Mouse (Mus musculus) CH12.LX (cell line): ENCODE results near the gene Psmd11. TPM values are rescaled to one million over a fixed set of nuclear protein-coding genes. Genes with fewer than 3 reads are reported as not detected.

Source experiments
- DNase-seq: peaks from one replicate; pipeline ENCODE4 v3.0.0-alpha.2; 2013; ENCODE audit errors: extremely low read depth
- H3K27ac ChIP-seq: 2 replicates; pipeline ENCODE4 v1.5.1; 2012; ENCODE audit warnings: low read depth, mild to moderate bottlenecking, control low read depth, moderate library complexity; ENCODE audit not compliant: insufficient read depth
- H3K27me3 ChIP-seq: replicated peaks from 2 replicates; pipeline ENCODE3; 2012; ENCODE audit warnings: inconsistent platforms
- H3K36me3 ChIP-seq, 2 experiments: replicated peaks in 1 of 2; 2 replicates each; pipeline versions ENCODE3 to v1.6.1; 2012; ENCODE audit warnings: inconsistent platforms in 1 of 2, low read length in 1 of 2, mild to moderate bottlenecking in 1 of 2, mixed read lengths in 1 of 2, moderate library complexity in 1 of 2; ENCODE audit not compliant: control insufficient read depth in 1 of 2, insufficient read depth in 1 of 2
- H3K4me1 ChIP-seq, 2 experiments: 2 replicates each; pipeline ENCODE4 v1.6.1; 2012; ENCODE audit warnings: inconsistent platforms in 1 of 2, moderate library complexity in 1 of 2; ENCODE audit not compliant: insufficient read depth in 2 of 2, control insufficient read depth in 1 of 2
- H3K4me2 ChIP-seq: 2 replicates; pipeline ENCODE4 v1.6.1; 2012; ENCODE audit warnings: low read depth, mild to moderate bottlenecking, control low read depth; ENCODE audit not compliant: poor library complexity, insufficient read depth, severe bottlenecking
- H3K4me3 ChIP-seq, 3 experiments: fragments of 150-350 bp in 1 of 3; sonication (generic) in 1 of 3; replicated peaks in 1 of 3; 2 replicates each; pipeline versions ENCODE3 to v1.5.1; 2011 to 2012; ENCODE audit warnings: low read depth in 2 of 3, low read length in 2 of 3, mild to moderate bottlenecking in 2 of 3, moderate library complexity in 2 of 3, control low read depth in 1 of 3, improper control_type of control experiment in 1 of 3, inconsistent platforms in 1 of 3, mixed read lengths in 1 of 3; ENCODE audit not compliant: poor library complexity in 1 of 3
- H3K79me2 ChIP-seq: replicated peaks from 2 replicates; pipeline ENCODE4 v1.6.1; 2012; ENCODE audit warnings: mild to moderate bottlenecking, moderate library complexity; ENCODE audit not compliant: control insufficient read depth, poor library complexity, insufficient read depth, severe bottlenecking; ENCODE audit errors: extremely low read depth
- H3K9ac ChIP-seq: 2 replicates; pipeline ENCODE4 v1.6.1; 2012; ENCODE audit warnings: low read depth, mild to moderate bottlenecking, control low read depth, moderate library complexity; ENCODE audit not compliant: insufficient read depth
- H3K9me3 ChIP-seq: replicated peaks from 2 replicates; pipeline ENCODE3; 2012; ENCODE audit warnings: low read length, inconsistent platforms, mixed read lengths
- BHLHE40 ChIP-seq: IDR thresholded peaks from 2 replicates; pipeline ENCODE4 v1.6.1; 2011; ENCODE audit warnings: mild to moderate bottlenecking, low read depth, low read length, improper control_type of control experiment
- CHD1 ChIP-seq: IDR thresholded peaks from 2 replicates; pipeline ENCODE4 v1.6.1; 2012; ENCODE audit warnings: low read depth, low read length, improper control_type of control experiment, inconsistent platforms
- ELF1 ChIP-seq: IDR thresholded peaks from 2 replicates; pipeline ENCODE4 v1.6.1; 2014; ENCODE audit warnings: low read depth, mild to moderate bottlenecking, inconsistent platforms, low read length, improper control_type of control experiment
- EP300 ChIP-seq: IDR thresholded peaks from 2 replicates; pipeline ENCODE4 v1.6.1; 2011; ENCODE audit warnings: low read length, improper control_type of control experiment
- HCFC1 ChIP-seq: IDR thresholded peaks from 2 replicates; pipeline ENCODE4 v1.6.1; 2012; ENCODE audit warnings: low read depth, mild to moderate bottlenecking, inconsistent platforms, low read length, improper control_type of control experiment
- JUN ChIP-seq: IDR thresholded peaks from 2 replicates; pipeline ENCODE4 v1.6.1; 2011; ENCODE audit warnings: low read depth, mild to moderate bottlenecking, low read length, improper control_type of control experiment, moderate library complexity; ENCODE audit not compliant: insufficient read depth
- JUND ChIP-seq: conservative IDR thresholded peaks from 2 replicates; pipeline ENCODE4 v1.6.1; 2011; ENCODE audit warnings: low read depth, low read length, improper control_type of control experiment
- MAX ChIP-seq: IDR thresholded peaks from 2 replicates; pipeline ENCODE4 v1.6.1; 2011; ENCODE audit warnings: low read length, improper control_type of control experiment
- MAZ ChIP-seq: IDR thresholded peaks from 2 replicates; pipeline ENCODE4 v1.6.1; 2012; ENCODE audit warnings: low read depth, mild to moderate bottlenecking, inconsistent platforms, low read length, improper control_type of control experiment, moderate library complexity
- MEF2A ChIP-seq: IDR thresholded peaks from 2 replicates; pipeline ENCODE4 v1.6.1; 2014; ENCODE audit warnings: low read depth, mild to moderate bottlenecking, inconsistent platforms, low read length, improper control_type of control experiment, borderline replicate concordance
- MXI1 ChIP-seq: IDR thresholded peaks from 2 replicates; pipeline ENCODE4 v1.6.1; 2011; ENCODE audit warnings: mild to moderate bottlenecking, low read depth, low read length, improper control_type of control experiment
- NELFE ChIP-seq: IDR thresholded peaks from 2 replicates; pipeline ENCODE4 v1.6.1; 2011; ENCODE audit warnings: low read depth, low read length, improper control_type of control experiment
- PAX5 ChIP-seq: IDR thresholded peaks from 2 replicates; pipeline ENCODE4 v1.6.1; 2012; ENCODE audit warnings: low read length, inconsistent platforms, mixed read lengths
- POLR2A ChIP-seq: IDR thresholded peaks from 2 replicates; pipeline ENCODE4 v1.6.1; 2011; ENCODE audit warnings: low read depth, mild to moderate bottlenecking, improper control_type of control experiment, low read length
- POLR2AphosphoS2 ChIP-seq: IDR thresholded peaks from 2 replicates; pipeline ENCODE4 v1.6.1; 2011; ENCODE audit warnings: low read depth, low read length, improper control_type of control experiment
- RAD21 ChIP-seq: IDR thresholded peaks from 2 replicates; pipeline ENCODE4 v1.6.1; 2011; ENCODE audit warnings: low read depth, mild to moderate bottlenecking, low read length, improper control_type of control experiment, moderate library complexity
- SMC3 ChIP-seq: IDR thresholded peaks from 2 replicates; pipeline ENCODE4 v1.6.1; 2011; ENCODE audit warnings: low read depth, low read length, improper control_type of control experiment
- TBP ChIP-seq: conservative IDR thresholded peaks from 2 replicates; pipeline ENCODE4 v1.6.1; 2011; ENCODE audit warnings: low read depth, low read length, improper control_type of control experiment
- UBTF ChIP-seq: IDR thresholded peaks from 2 replicates; pipeline ENCODE4 v1.6.1; 2012; ENCODE audit warnings: low read depth, mild to moderate bottlenecking, inconsistent platforms, low read length, improper control_type of control experiment, moderate library complexity
- ZNF384 ChIP-seq: IDR thresholded peaks from 2 replicates; pipeline ENCODE4 v1.6.1; 2012; ENCODE audit warnings: low read depth, low read length, improper control_type of control experiment, inconsistent platforms
- dilution Hi-C: fragments of 300-500 bp; cut with MboI; formaldehyde crosslinking; loops from 2 replicates; pipeline ENCODE4 v1.14.3; 2020; ENCODE audit warnings: low sequenced_read_pairs; ENCODE audit not compliant: extremely low pct_unique_long_range_greater_than_20kb, extremely low pct_ligation_motif_present
- in situ Hi-C: fragments of 300-500 bp; cut with MboI; formaldehyde crosslinking; loops from 3 replicates; pipeline ENCODE4 v1.14.3; 2019; ENCODE audit warnings: low sequenced_read_pairs, low pct_ligation_motif_present, low pct_unique_long_range_greater_than_20kb, mixed read lengths
- polyA plus RNA-seq: library from polyadenylated mRNA; unstranded; fragments of >175 nt; gene quantifications from 2 replicates; pipeline ENCODE4 v1.2.1, GENCODE M21; 2012; ENCODE audit warnings: low read depth; ENCODE audit not compliant: insufficient read length
- total RNA-seq, 2 experiments: library from RNA; depleted of rRNA; stranded (reverse); fragments of 300-350 nt in 1 of 2; fragments of >200 nt in 1 of 2; gene quantifications; 2 replicates each; pipeline ENCODE4 v1.2.3; 2012 to 2014

Gene Psmd11
- total and polyA plus RNA-seq, 3 experiments = 116 to 191 (median 141) TPM

- peaks cover 21 to 46% of the 10 kb centered on the region in 2 experiments for H3K36me3 ChIP-seq
- no peak for TF ChIP-seq PAX5
- no peak for TF ChIP-seq NELFE
- TF ChIP-seq MAX = no peak
- no peak for TF ChIP-seq JUN
- TF ChIP-seq JUND = no peak
- no peak for TF ChIP-seq HCFC1
- TF ChIP-seq SMC3 = no peak
- no peak; the same call in 1 of the 2 replicates for TF ChIP-seq CHD1
- TF ChIP-seq ZNF384 = no peak
- TF ChIP-seq BHLHE40 = no peak
- TF ChIP-seq ELF1 = no peak
- no peak; the same call in 1 of the 2 replicates for TF ChIP-seq POLR2AphosphoS2
- TF ChIP-seq EP300 = no peak
- TF ChIP-seq TBP = no peak
- no peak for TF ChIP-seq MXI1
- TF ChIP-seq UBTF = no peak
- no peak for TF ChIP-seq RAD21
- no peak for TF ChIP-seq MEF2A
- TF ChIP-seq MAZ = no peak
- TF ChIP-seq, all 38 proteins: peak for 0
- dilution Hi-C loops = no loop called here
Measured at GRCm38 (mm10) chr11:80384461-80384860, 44.0 kb upstream of the Psmd11 start.

DNA sequence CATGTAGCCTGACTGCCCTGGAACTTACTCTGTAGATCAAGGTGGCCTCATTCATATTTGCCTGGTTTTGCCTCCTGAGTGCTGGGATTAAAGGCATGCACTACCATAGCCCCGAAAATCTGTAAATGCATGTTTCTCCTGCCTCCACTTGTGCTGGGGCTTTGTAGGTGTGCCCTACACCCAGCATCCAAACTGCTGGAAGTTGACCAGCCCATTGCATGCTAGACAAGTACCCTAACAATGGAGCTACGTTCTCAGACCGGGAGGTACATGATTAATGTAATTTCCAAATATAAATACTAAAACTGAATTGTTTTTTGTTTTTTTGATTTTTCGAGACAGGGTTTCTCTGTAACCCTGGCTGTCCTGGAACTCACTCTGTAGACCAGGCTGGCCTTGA is 43.4 kb upstream of the Psmd11 start:
- H3K27ac ChIP-seq = no peak overlapping the region
- peaks cover 26 to 52% of the 10 kb centered on the region in 2 experiments for H3K36me3 ChIP-seq
- dilution Hi-C loops (no loop called here), in situ Hi-C loops (no loop called here)
- H3K27me3 ChIP-seq = no peaks in the 10 kb centered on the region
- peaks cover 3 to 34% of the 10 kb centered on the region in 2 experiments; a peak in 3 of 4 replicates for H3K4me1 ChIP-seq
- no peak for DNase-seq
- H3K4me2 ChIP-seq = peak overlapping the region; percentile 73
- H3K9ac ChIP-seq = peak overlapping the region; percentile 100
- peaks cover 66% of the 10 kb centered on the region for H3K79me2 ChIP-seq
- TF ChIP-seq POLR2AphosphoS2 (0 out of 2 replicates have a peak, but pooled peaks have one; percentile 21), POLR2A (no peak)
- no peaks in the 10 kb centered on the region for H3K9me3 ChIP-seq
- H3K4me3 ChIP-seq = peak overlapping the region; percentile 61 to 91 (median 76)

More at GRCm38 (mm10) chr11:80384461-80384860, 44.0 kb upstream of the Psmd11 start:
- peak overlapping the region; percentile 73 for H3K4me2 ChIP-seq
- no peaks in the 10 kb centered on the region for H3K9me3 ChIP-seq
- H3K79me2 ChIP-seq = peaks cover 63% of the 10 kb centered on the region
- no peaks in the 10 kb centered on the region for H3K27me3 ChIP-seq
- in situ Hi-C loops = no loop called here
- H3K4me3 ChIP-seq = peak overlapping the region; percentile 61 to 91 (median 76)
- H3K9ac ChIP-seq = peak overlapping the region; percentile 100
- no peak for DNase-seq
- H3K27ac ChIP-seq = no peak overlapping the region
- H3K4me1 ChIP-seq = peaks cover 3 to 34% of the 10 kb centered on the region in 2 experiments; a peak in 3 of 4 replicates
